Mouse (Mus musculus) ES-E14 (cell line): Measurements from ENCODE around the gene Tbc1d23.

Experiments
- CHD2 ChIP-seq: IDR thresholded peaks from 2 replicates; pipeline ENCODE4 v1.6.1; 2014; ENCODE audit warnings: mild to moderate bottlenecking, low read depth, low read length, inconsistent platforms
- HCFC1 ChIP-seq: IDR thresholded peaks from 2 replicates; pipeline ENCODE4 v1.6.1; 2012; ENCODE audit warnings: low read length, inconsistent platforms, borderline replicate concordance; ENCODE audit not compliant: insufficient read depth
- ZC3H11A ChIP-seq: IDR thresholded peaks from 2 replicates; pipeline ENCODE4 v1.6.1; 2012; ENCODE audit warnings: low read depth, mild to moderate bottlenecking, inconsistent platforms, low read length, borderline replicate concordance
- ZNF384 ChIP-seq: IDR thresholded peaks from 2 replicates; pipeline ENCODE4 v1.6.1; 2012; ENCODE audit warnings: low read depth, low read length, inconsistent platforms

DNA sequence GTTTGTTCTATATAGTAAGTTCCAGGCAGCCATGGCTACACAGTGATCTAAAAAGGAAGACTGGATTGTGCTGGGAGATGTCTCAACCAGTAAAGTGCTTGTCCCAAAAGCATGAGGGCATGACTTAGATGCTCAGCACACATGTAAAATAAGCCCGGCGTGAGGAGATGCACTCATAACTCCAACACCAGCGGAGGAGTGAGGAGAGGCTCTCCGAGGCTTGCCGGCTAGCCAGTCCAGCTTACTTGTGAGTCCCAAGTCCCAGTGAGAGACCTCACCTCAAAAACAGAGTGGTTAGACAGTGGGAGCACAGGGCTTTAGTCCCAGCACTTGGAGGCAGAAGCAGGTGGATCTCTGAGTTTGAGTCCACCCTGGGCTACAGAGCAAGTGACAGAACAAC, 66.1 kb downstream of the Tbc1d23 start:
- TF ChIP-seq CHD2: no peak
- TF ChIP-seq HCFC1: no peak
- TF ChIP-seq ZC3H11A: no peak
- no peak for TF ChIP-seq ZNF384
